Mouse (Mus musculus) pancreas, adult 10 weeks (tissue): ENCODE measurements around the gene Hspa2. TPM values are rescaled to one million over a fixed set of nuclear protein-coding genes. Genes with fewer than 3 reads are reported as not detected.

ENCODE experiments used
- polyA plus RNA-seq: library from polyadenylated mRNA; stranded (reverse); fragments of 350-450 nt; fragmentation: Illumina TruSeq; extraction: RNeasy Lipid Tissue Mini Kit (QIAGEN cat#74804); gene quantifications from one replicate; pipeline ENCODE4 v1.2.3, GENCODE M21; 2015; ENCODE audit warnings: low read depth, low replicate concordance; ENCODE audit not compliant: insufficient read depth

Hspa2 gene
- 1.1 TPM for polyA plus RNA-seq

GRCm38 (mm10) chr12:76403886-76404537 lies at the start of gene Hspa2:
TSS of gene Hspa2 (plus strand) at chr12:76404176.

GRCm38 (mm10) chr12:76369206-76369977 lies 34.6 kb upstream of the Hspa2 start, which contains the start of gene Zbtb25:
TSS of gene Zbtb25 (minus strand) at chr12:76369602.

GRCm38 (mm10) chr12:76369978-76370830 lies 33.8 kb upstream of the Hspa2 start, which contains the start of gene Zbtb1:
TSS of gene Zbtb1 (plus strand) at chr12:76370266.

GRCm38 (mm10) chr12:76417433-76417854 lies 13.5 kb downstream of the Hspa2 start, which contains the start of gene Ppp1r36:
TSS of gene Ppp1r36 (plus strand) at chr12:76417538.

Other genes starting within 250 kb of the Hspa2 start
- not detected for gene Esr2, start 226.9 kb upstream of the Hspa2 start, polyA plus RNA-seq
- gene Tex21, start 157.4 kb upstream of the Hspa2 start, polyA plus RNA-seq = not detected
- gene Mthfd1, start 148.9 kb upstream of the Hspa2 start, polyA plus RNA-seq = 12.4 TPM
- gene Akap5, start 79.3 kb upstream of the Hspa2 start, polyA plus RNA-seq = 0.48 TPM
- 0.94 TPM for gene Zbtb25, start 34.6 kb upstream of the Hspa2 start, polyA plus RNA-seq
- 1.3 TPM for gene Zbtb1, start 33.9 kb upstream of the Hspa2 start, polyA plus RNA-seq
- 0.55 TPM for gene Ppp1r36, start 13.4 kb downstream of the Hspa2 start, polyA plus RNA-seq
- gene Plekhg3, start 126.7 kb downstream of the Hspa2 start, polyA plus RNA-seq = 16.5 TPM